Mouse (Mus musculus): ENCODE data around the gene Acaca.

The Acaca gene

DNA sequence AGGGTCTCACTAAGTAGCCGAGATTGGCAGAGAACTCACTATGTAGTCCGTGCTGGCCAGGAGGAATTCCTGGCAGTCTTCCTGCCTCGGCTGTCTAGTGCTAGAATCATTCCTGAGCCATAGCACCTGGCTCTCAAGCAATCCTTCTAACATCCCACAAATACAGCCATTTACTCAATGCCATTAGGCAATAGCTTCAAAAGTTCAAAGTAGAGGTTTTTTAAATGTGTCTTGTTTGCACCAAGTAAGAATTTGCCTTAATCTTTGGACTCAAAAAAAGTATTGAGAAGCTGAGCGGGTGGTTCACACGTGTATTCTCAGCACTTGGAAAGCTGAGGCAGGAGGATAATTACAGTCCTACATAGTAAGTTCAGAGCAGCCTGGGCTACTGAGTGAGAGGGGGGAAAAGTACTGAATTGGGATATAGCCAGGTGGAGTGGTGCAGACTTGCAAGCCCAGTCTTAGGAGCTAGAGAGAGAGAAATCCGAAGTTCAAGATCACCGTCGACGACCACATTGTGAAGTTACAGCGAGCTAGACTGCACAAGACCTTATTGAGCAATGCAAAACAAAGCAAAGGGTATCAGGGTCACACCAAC lies 15.8 kb downstream of the Acaca start:
- DNase-seq (ENCODE audit: extremely low read depth, low read depth, low spot score), result no peak

DNA sequence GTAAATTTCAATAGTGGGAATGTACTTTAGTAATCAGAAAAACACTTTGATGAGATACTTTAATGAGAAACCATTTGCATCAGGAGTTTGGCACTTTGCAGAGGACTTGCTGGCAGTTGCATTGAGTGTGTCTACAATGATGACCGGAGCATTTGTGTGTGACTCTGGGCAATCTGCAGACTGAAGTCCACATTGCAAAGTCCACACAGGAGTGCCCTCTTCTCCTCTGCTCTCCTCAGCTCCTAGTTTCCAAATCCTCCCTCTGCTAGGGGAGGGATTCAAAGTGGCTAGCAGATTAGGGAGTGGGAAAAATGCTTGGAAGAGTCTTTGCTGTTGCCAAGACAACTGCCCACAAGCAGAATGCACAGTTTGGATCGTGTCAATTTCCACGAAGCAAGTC lies 16.6 kb downstream of the Acaca start:
- no peak for DNase-seq (ENCODE audit: extremely low read depth, low read depth, low spot score)

DNA sequence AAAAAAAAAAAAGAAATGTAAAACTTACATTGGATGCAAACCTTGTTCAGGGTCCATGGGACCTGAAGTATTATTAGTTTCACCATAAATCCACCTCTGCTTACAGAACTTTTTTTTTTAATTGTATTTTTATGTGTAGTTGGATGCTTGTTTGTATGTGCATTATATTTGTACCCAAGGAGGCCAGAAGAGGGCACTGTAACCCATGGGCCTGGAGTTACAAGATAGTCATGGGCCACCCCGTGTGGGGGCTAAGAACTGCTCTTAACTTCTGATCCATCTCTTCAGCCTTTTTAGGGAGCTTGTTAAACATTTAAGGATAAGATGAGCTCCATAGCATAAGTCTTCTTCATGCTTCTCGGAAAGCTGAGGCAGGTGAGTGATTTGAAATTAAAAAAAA lies 21.4 kb downstream of the Acaca start:
- no peak for DNase-seq (ENCODE audit: extremely low read depth, low read depth, low spot score)

DNA sequence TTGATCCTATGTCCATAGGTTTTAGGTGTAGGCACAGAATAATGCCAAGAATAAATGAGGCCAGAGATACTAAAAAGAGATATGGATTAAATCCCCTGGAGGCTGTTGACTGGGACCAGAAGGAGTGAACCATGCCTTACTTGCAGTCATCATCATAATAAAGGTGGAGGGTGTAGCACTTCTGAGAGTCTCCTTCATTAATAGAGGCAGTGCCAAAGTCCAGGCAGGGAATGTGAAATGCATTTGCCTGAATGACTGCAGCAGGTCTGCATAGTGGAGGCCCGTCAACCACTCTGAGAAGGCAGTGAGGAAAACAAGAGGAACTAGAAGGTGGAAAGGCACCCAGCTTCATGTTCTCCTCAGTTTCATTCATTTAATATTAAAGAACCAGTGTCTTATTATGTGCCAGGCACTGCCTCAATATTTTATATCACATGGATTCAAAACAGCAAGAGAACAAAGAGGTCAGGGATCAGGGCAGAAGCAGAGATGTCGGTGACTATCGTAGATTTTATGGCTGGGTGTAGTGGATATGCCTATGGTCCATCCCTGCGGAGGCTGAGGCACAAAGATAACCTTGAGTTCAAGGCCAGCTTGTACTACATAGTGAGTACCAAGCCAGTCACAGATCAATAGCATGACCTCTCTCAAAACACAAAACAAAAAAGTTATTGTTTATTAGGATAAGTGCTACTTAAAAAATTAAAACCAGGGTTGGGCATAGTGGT lies 27.2 kb downstream of the Acaca start:
- DNase-seq (ENCODE audit: extremely low read depth, low read depth, low spot score), result no peak

DNA sequence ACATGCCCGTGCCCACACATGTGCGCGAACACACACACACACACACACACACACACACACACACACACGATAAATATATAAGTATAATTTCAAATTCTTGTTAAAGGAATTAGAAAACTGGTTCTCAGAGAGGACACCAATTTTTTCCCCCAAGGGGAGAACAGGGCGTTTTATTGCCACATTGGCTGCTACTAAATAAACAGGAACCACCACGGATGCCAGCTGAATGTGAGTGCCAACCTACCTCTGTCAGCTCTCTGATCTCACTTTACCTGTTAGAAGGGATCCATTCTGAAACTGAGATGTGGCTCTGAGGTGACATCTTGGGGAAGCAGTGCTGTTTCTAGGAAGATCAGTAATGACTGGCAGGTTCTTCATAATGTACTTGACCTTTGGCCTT lies 34.7 kb downstream of the Acaca start:
- peak; percentile 84 for DNase-seq (ENCODE audit: extremely low read depth, low read depth, low spot score)

DNA sequence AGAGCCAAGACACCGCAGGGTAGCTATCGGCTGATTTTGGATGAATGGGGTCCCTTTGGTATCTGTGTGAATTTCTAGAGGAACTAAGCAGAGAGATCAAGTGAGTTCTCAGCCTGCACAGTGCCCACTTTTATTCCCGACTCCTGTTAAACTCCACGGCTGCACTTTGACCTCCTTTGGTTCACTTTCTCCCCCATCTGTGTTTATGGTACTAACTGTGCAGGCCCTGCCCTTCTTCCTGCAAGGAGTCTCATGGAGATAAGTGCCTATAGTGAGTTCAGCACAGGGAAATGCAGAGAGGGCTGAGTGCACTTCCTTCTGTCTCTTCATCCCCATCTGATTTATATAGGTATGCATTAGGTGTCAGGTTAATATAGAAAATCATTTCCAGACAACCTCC lies 35.1 kb downstream of the Acaca start:
- DNase-seq (ENCODE audit: extremely low read depth, low read depth, low spot score), result no peak

DNA sequence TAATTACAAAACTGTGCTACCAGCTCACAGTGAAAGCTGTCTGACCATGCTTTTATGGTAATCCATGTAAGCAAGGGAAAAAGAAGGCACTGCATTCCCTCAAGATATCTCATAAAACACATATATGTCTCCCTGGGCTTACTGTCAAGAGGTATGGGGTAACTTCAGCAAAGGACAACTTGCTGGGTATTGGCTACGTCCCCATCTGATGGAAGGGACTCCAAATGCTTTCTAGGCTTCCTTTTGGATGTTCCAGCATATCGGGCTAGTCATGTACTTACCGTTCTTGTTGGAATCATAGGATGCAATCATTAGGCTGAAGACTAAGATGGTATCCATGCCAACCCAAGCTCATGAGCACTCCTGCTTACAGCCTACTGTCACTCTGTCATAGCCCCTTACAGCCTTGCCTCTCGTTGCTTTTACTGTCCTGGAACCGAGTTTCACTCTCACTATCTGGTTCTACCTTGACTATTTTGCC lies 37.6 kb downstream of the Acaca start, which contains the start of gene Gm11437:
Gene Gm11437, minus strand, starts transcription at position 431 of the 481 bp plus-strand sequence.
- DNase-seq (ENCODE audit: extremely low read depth, low read depth, low spot score), result peak; percentile 97

DNA sequence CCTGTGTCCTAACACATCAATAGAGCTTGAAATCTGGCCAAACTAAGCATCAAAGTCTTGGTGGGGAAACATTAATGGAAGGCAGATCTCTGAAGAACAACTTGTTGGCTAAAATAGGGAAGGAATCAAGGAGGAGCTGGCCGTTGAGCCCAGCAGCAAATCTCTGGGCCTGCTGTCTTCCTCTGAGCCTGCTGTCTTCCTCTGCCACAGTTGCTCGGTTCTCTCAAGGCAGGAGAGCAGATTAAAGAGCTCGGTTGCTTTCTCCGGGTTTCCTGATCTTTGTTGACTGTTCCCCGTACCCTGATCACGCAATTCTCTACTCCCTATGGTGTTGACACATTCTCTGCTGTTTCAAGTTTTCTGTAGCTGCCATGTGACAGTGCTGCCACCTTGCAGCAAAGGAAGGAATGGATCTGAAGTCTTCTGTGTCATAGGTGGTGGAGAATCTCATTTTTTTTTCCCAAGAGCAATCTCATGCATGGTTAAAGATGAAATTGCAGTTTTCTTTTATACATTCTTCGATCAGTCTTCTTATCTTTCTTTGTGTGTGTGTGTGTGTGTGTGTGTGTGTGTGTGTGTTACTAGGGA lies 39.3 kb downstream of the Acaca start:
- DNase-seq (ENCODE audit: extremely low read depth, low read depth, low spot score), result no peak

DNA sequence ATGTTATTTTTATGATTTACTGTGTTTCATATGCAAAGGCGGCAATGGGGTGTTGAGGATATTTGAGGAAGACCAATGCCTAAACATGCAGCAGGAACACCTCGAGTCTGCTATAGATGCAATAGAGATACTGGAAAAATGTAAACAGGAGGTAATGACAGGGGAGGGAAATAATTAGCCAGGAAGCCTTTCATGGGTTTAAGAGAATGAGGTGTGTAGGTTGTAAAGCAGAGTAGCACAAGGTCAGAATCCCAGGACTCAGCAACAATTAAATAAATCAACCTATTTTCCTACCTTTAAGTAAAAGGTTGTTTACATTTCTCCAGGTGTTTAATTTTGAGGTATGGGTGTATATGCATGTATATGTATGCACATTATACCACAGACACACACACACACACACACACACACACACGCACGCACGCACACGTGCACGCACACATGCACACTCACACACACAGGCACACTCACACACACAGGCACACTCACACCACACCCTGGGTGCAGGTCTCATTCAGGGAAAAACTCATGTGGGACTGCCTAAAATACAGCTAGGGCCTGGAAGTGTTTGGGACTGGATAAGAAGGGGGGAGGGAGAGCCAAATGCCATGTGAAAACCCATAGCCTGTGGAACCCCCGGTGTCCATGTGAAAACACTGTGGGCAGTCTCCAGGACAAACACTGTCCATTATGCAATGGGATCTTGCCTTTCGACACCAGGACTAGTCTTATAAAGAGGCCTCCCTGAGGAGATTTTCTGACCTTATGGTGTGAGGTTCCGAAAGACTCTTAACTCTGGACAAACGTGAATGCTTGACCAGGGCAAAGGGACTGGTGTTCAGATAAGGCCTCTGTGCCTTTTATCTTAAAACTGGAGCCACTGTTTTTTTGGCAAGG lies 43.3 kb downstream of the Acaca start:
- DNase-seq (ENCODE audit: extremely low read depth, low read depth, low spot score), result no peak

DNA sequence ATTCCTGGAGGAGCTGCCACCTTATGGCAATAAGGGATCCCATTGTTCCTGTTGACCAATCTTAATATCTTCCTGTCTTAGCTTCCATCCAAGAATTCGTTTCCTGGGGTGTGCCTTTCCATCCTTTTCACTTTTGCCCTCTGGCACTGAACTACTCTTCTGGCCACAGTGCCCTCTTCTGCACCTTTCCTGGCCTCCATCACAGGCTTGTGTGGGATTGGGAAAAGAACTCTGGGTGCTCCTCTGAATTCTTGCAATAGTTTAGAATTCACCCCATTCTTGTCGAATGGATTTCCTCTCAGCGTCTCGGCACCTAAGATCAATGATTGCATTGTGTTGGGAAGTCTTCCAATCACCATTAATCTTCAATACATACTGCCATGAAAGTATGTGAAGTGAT lies 49.1 kb downstream of the Acaca start:
- no peak for DNase-seq (ENCODE audit: extremely low read depth, low read depth, low spot score)

DNA sequence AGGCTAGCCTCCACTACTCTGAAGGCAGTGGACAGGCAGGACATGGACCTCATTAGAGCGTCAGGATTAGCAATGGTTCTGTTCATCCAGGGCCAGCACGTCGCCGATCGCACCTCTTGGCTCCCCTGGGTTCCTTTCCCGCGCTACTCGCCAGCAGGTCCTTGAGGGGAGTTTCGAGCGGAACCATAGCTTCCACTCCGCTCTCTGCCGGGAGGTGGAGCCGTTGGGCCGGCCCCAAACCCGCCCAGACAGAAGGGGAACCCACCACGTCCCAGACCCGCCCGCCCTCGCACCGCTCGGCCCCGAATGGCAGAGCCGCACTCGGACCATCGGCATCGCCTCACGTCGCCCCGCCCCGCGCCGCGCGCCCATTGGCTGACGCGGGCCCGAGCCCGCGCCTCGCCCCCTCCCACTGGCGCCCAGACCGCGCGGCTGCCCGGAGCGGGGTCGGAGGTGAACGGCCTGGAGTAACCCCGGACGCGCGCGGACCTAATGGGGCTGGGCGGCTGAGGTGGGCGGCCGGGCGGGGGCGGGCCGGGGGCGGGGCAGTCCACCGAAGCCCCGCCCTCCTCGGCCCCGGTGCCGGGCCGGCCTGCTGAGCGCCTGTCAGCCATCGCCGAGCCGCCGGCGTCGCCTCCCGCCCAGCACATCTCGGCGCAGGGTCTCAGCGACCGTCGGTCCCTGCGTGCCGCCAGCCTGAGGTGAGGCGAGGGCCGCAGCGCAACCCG lies 49.9 kb downstream of the Acaca start:
- no peak for DNase-seq (ENCODE audit: extremely low read depth, low read depth, low spot score)

DNA sequence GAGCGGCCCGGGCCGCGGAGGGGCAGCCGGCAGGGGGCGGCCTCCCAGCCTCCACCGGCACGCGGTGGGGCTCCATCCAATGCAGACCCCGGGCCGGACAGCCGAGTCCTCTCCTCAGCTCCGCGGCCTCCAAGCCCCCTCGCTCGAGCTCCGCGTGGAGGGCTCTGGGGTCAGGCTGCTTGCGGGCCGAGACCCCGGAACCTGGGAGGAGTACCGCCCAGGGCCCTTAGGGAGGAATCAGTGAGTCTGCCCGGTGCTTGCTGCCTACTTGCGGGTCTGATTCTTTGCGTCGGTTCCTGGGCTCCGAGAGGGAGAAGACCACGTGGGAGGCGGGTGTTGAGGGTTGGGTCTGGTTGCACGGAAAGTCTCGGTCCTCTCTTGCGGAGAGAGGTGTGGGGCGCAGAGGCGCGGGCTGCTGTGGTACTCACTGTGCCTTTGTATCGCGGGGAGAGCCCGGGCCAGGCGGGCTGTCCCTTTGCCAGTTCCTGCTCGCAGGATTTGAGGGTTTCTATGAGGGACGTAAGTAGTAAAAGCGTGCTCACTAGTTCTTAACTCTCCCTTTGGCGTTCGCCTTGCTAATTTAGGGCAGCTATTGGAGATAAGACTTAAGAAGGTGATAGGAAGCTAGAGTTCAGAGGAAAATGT lies 50.6 kb downstream of the Acaca start:
- DNase-seq (ENCODE audit: extremely low read depth, low read depth, low spot score), result no peak

DNA sequence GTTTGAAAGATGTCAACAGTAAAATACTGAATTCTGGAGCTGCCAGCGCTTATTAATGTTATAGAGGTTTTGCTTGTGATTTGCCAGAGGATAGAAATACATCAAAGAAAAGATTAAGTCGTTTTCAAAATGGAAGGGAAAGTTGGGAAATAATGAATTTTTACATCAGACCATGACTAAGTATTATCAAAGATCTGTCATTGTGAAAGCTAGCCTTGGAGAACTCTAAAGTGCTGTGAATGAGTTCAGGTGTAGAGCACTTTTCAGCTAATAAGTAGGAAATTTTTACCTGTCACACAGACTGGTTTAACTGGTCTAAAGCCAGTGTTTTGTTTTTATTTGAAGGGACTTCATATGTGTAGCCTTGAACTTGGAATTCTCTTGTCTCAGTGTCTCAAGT lies 51.8 kb downstream of the Acaca start:
- DNase-seq (ENCODE audit: extremely low read depth, low read depth, low spot score), result no peak

DNA sequence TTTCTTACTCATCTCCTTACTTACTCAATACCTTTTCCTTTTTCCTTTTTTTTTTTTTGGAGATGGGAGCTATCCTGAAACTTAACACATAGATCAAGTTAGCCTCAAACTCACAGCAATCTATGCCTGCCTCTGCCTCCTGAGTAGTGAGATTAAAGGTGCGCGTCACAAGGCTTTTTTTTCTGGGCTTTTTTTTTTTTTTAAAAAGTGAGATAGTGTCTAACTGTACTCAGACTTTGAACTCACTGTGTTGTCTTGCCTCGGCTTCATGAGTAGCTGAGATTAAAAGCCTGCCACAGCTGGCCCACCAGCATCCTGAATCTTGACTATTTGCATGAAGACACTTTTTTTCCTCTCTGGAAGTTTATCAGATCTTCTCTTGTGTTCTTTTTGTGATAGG lies 59.1 kb downstream of the Acaca start:
- DNase-seq (ENCODE audit: extremely low read depth, low read depth, low spot score), result no peak

DNA sequence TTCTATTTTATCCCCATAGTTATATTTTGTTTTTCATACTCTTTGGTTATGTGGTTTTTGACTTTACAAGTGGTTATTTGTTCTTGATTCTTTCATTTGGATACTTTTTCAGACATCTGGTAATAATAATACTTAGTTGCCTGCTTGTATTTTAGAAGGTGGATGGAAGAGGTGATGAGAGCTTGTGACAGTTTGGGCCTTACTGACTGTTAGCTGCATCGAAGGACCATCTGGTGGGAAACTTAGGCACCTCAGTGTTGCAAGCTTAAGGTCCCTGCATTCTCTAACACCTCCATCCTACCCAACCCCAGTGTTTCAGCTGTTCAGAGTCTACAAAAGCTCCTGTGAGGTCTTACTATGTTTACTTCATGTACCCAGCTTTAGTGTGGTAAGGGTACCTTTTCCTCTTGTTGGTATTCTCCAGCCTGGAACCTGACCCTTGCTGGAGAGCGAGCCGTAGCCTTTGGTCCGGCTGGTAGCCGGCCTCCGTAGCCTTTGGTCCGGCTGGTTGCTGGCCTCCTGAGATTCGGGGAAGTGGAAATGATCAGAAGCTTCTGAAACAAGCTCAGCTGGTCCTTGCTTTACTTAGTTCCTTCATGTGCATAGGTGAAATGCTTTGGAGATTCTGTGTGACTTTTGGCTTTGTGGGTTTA lies 61.2 kb downstream of the Acaca start:
- DNase-seq (ENCODE audit: extremely low read depth, low read depth, low spot score), result no peak

DNA sequence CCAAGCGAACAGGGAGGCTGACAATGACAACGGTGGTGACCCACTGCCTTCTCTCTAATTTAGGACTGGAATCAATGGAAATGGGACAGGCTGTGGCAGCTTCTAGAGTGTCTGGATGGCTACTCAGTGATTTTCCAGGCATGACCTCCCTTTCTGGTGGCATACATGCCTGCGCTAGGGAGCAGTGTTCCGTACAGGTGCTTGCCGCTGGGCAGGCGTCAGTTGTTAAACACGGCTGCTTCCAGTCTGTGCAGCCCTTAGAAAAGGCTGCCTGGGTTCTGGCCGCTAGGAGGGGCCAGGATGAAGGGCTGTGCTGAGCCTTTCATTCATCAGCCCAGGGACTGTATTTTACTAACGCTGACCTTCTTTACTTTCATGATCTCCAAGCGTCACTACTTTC lies 63.8 kb downstream of the Acaca start:
- DNase-seq (ENCODE audit: extremely low read depth, low read depth, low spot score), result no peak

DNA sequence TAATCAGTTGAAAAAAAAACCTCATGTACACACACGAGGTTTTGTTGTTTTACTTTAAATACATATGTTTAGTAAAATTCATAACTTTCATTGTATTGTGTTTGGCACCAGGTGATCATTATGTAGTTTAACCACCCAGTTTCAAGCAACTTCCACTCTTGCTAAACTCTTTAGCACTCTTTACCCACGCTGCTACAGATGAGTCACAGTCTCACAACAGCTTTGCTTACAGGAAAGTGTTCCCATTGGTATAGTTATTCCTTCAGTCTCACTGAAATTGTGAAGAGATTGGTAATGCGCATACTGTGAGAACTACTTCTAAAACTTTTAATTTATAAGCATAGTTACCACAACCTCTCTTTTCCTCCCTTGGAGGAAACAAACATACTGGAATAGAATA lies 65.3 kb downstream of the Acaca start:
- DNase-seq (ENCODE audit: extremely low read depth, low read depth, low spot score), result no peak

DNA sequence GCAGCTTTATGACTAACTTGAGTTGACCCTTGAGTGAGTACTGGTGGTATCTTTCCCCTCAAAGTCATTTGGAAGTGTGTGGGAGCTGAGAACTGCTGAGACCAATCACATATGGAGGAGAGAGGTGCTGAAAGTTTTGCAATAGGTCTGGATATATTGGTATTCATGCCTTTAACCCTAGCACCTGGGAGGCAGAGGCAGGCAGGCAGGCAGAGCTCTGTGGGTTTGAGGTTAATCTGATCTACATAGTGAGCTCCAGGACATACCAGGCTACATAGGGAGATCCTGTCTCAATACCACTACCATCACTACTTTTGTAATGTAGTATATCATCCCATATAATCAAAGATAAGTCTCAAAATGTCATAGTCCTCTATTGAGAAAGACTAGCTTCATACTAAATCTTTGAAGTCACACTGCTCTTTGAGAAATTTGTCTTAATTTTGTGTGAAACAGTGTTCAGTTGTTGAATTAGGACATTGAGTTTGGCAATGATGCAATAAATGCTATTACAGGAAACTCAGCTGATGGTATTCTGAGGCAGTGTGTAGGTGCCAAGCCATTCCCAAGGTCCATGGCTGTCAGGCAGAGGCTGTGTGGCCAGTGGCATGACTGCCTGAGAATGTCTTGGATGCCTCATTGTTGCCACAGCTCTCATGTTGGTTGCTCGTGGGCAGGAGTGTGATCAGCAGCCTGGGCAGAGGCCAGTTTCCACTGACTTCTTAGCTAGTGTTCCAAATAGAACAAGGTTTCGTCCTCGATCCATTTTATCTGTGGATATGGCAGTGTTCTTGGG lies 68.3 kb downstream of the Acaca start:
- peak; percentile 76 for DNase-seq (ENCODE audit: extremely low read depth, low read depth, low spot score)

DNA sequence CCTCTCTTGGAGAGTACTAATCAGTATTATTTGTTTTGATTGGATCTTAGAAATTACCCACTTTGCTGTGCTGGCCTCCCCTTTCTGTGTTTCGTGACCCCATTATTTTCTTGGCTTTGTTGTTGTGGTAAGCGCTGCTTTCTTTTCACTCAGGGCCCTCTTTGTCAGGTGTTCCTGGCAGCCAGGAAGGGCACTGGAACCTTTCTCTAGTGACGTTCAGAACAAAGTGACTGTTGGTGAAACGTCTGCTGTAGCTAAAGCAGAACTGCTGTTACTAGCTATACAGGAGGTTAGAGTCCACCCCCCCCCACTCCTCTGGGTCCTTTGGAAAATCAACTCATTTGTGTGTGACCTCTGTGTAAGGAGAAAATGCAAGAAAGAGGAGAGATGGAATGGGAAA lies 76.3 kb downstream of the Acaca start:
- DNase-seq (ENCODE audit: extremely low read depth, low read depth, low spot score), result no peak
